ENCODE assay signal across 1 mouse cellular context in genomic region chr11:88993625-88994024, GRCm38 (mm10).
TF ChIP-seq lines count a peak whose summit lies in the region.

No protein-coding gene starts in this region.

TF ChIP-seq in MEL, 35 proteins besides CTCF, POLR2A, EP300 and RAD21 (continued from another document):
- TF ChIP-seq SMC3 (IDR thresholded peaks at IDR 0.05; ENCODE audit: low read depth, low read length) (peak; percentile 94), SIN3A (IDR thresholded peaks at IDR 0.05; ENCODE audit: low read length) (peak; percentile 46; the same call in 1 of the 2 replicates), USF1 (IDR thresholded peaks at IDR 0.05; ENCODE audit: low read depth, low read length) (no peak), BHLHE40 (IDR thresholded peaks at IDR 0.05; ENCODE audit: borderline replicate concordance, low read depth, low read length) (0 out of 2 replicates have a peak, but pooled peaks have one; percentile 22), HCFC1 (IDR thresholded peaks at IDR 0.05; ENCODE audit: low read depth, low read length) (0 out of 2 replicates have a peak, but pooled peaks have one; percentile 34), CHD2 (IDR thresholded peaks at IDR 0.05; ENCODE audit: low read length) (no peak), POLR2AphosphoS2 (IDR thresholded peaks at IDR 0.05; ENCODE audit: low read length) (no peak), MAX (IDR thresholded peaks at IDR 0.05; ENCODE audit: low read length) (peak; percentile 67), TCF12 (IDR thresholded peaks at IDR 0.05; ENCODE audit: low read depth, low read length) (0 out of 2 replicates have a peak, but pooled peaks have one; percentile 27), JUND (IDR thresholded peaks at IDR 0.05; ENCODE audit: low read depth, low read length) (no peak), MYB (IDR thresholded peaks at IDR 0.05; ENCODE audit: low read depth, low read length) (no peak)
TF ChIP-seq in MEL: peak in this region for 10.
